Mouse (Mus musculus) cerebellum, postnatal 10 days (tissue): ENCODE results near the gene Akip1.

ENCODE experiments used
- DNase-seq, 2 experiments: peaks; one replicate each; pipeline ENCODE4 v3.0.0; 2021; ENCODE audit warnings: mixed read lengths in 2 of 2

Gene Akip1

GRCm38 (mm10) chr7:109703190-109704015, at the start of gene Akip1, which contains the start of gene St5:
Gene Akip1, plus strand, starts transcription at chr7:109703690.
Gene St5, minus strand, starts transcription at chr7:109703605.
- peak; percentile 98 for DNase-seq

- no peak for DNase-seq
These were observed 48.6 kb upstream of the Akip1 start for GRCm38 (mm10) chr7:109654871-109655270.

- DNase-seq = no peak
These were observed 45.6 kb upstream of the Akip1 start for GRCm38 (mm10) chr7:109657884-109658283.

GRCm38 (mm10) chr7:109659278-109659677, 44.2 kb upstream of the Akip1 start:
- DNase-seq = no peak

- no peak for DNase-seq
These were observed 40.9 kb upstream of the Akip1 start for GRCm38 (mm10) chr7:109662626-109663025.

GRCm38 (mm10) chr7:109666664-109667063, 36.8 kb upstream of the Akip1 start:
- DNase-seq = no peak

GRCm38 (mm10) chr7:109669426-109670170, 33.9 kb upstream of the Akip1 start:
- DNase-seq = no peak

GRCm38 (mm10) chr7:109671581-109672471, 31.7 kb upstream of the Akip1 start:
- peak; percentile 70 to 75 for DNase-seq

- no peak for DNase-seq
These were observed 28.4 kb upstream of the Akip1 start for GRCm38 (mm10) chr7:109674944-109675628.

GRCm38 (mm10) chr7:109680284-109680683, 23.2 kb upstream of the Akip1 start:
- DNase-seq = no peak

- DNase-seq = no peak
These were observed 22.6 kb upstream of the Akip1 start for GRCm38 (mm10) chr7:109680879-109681278.

- no peak for DNase-seq
These were observed 16.8 kb upstream of the Akip1 start for GRCm38 (mm10) chr7:109686585-109687128.

- DNase-seq = no peak
These were observed 13.4 kb upstream of the Akip1 start for GRCm38 (mm10) chr7:109690101-109690500.

GRCm38 (mm10) chr7:109690961-109691360, 12.5 kb upstream of the Akip1 start:
- no peak for DNase-seq

- no peak for DNase-seq
These were observed 8.7 kb upstream of the Akip1 start for GRCm38 (mm10) chr7:109694576-109695338.

GRCm38 (mm10) chr7:109695339-109695726, 8.2 kb upstream of the Akip1 start:
- DNase-seq = no peak

- peak in 1 of 2 experiments; percentile 13 for DNase-seq
These were observed 3.3 kb upstream of the Akip1 start for GRCm38 (mm10) chr7:109700213-109700612.

- DNase-seq = peak; percentile 53 to 55
These were observed 769 bp upstream of the Akip1 start for GRCm38 (mm10) chr7:109702721-109703120.

- no peak for DNase-seq
These were observed 507 bp downstream of the Akip1 start for GRCm38 (mm10) chr7:109704016-109704377.

- no peak for DNase-seq
These were observed 971 bp downstream of the Akip1 start for GRCm38 (mm10) chr7:109704461-109704860.
